Mouse (Mus musculus): ENCODE measurements around the gene Gm20388.

Gm20388 gene

GRCm38 (mm10) chr8:123753604-123754375 is 3843.1 kb downstream of the Gm20388 start:
- no peak for DNase-seq (ENCODE audit: low spot score in 2 of 2)

- no peak for DNase-seq (ENCODE audit: low spot score in 2 of 2)
Measured at GRCm38 (mm10) chr8:123754538-123755431, 3844.1 kb downstream of the Gm20388 start.

- no peak for DNase-seq (ENCODE audit: low spot score in 2 of 2)
Measured at GRCm38 (mm10) chr8:123756901-123757300, 3846.3 kb downstream of the Gm20388 start.

- no peak for DNase-seq (ENCODE audit: low spot score in 2 of 2)
Measured at GRCm38 (mm10) chr8:123758935-123759334, 3848.3 kb downstream of the Gm20388 start.

GRCm38 (mm10) chr8:123759933-123760332 is 3849.3 kb downstream of the Gm20388 start:
- DNase-seq (ENCODE audit: low spot score in 2 of 2): no peak

- no peak for DNase-seq (ENCODE audit: low spot score in 2 of 2)
Measured at GRCm38 (mm10) chr8:123760579-123760978, 3849.9 kb downstream of the Gm20388 start.

GRCm38 (mm10) chr8:123761266-123761882 is 3850.7 kb downstream of the Gm20388 start:
- DNase-seq (ENCODE audit: low spot score in 2 of 2): peak; percentile 57 to 63

- DNase-seq (ENCODE audit: low spot score in 2 of 2): no peak
Measured at GRCm38 (mm10) chr8:123761883-123762270, 3851.2 kb downstream of the Gm20388 start.

- DNase-seq (ENCODE audit: low spot score in 2 of 2): peak in 1 of 2 experiments; percentile 17
Measured at GRCm38 (mm10) chr8:123763355-123763754, 3852.7 kb downstream of the Gm20388 start.

GRCm38 (mm10) chr8:123764671-123765070 is 3854.0 kb downstream of the Gm20388 start:
- DNase-seq (ENCODE audit: low spot score in 2 of 2): no peak

GRCm38 (mm10) chr8:123766516-123766915 is 3855.9 kb downstream of the Gm20388 start:
- DNase-seq (ENCODE audit: low spot score in 2 of 2): no peak

GRCm38 (mm10) chr8:123767874-123768273 is 3857.2 kb downstream of the Gm20388 start:
- DNase-seq (ENCODE audit: low spot score in 2 of 2): no peak

GRCm38 (mm10) chr8:123768492-123769356 is 3858.1 kb downstream of the Gm20388 start:
- peak in 1 of 2 experiments; percentile 44 for DNase-seq (ENCODE audit: low spot score in 2 of 2)

GRCm38 (mm10) chr8:123773468-123773867 is 3862.8 kb downstream of the Gm20388 start:
- no peak for DNase-seq (ENCODE audit: low spot score in 2 of 2)

GRCm38 (mm10) chr8:123774491-123774890 is 3863.8 kb downstream of the Gm20388 start:
- no peak for DNase-seq (ENCODE audit: low spot score in 2 of 2)

- no peak for DNase-seq (ENCODE audit: low spot score in 2 of 2)
Measured at GRCm38 (mm10) chr8:123777319-123777718, 3866.7 kb downstream of the Gm20388 start.

- no peak for DNase-seq (ENCODE audit: low spot score in 2 of 2)
Measured at GRCm38 (mm10) chr8:123780471-123780870, 3869.8 kb downstream of the Gm20388 start.

- DNase-seq (ENCODE audit: low spot score in 2 of 2): no peak
Measured at GRCm38 (mm10) chr8:123781256-123781655, 3870.6 kb downstream of the Gm20388 start.

GRCm38 (mm10) chr8:123783525-123784249 is 3873.0 kb downstream of the Gm20388 start:
- peak; percentile 17 to 74 for DNase-seq (ENCODE audit: low spot score in 2 of 2)

GRCm38 (mm10) chr8:123786166-123786565 is 3875.5 kb downstream of the Gm20388 start:
- peak; percentile 50 to 57 for DNase-seq (ENCODE audit: low spot score in 2 of 2)

All from heart, adult 9 months (tissue).